Mouse (Mus musculus): ENCODE results near the gene Sc5d. TPM values are rescaled to one million over a fixed set of nuclear protein-coding genes. Genes with fewer than 3 reads are reported as not detected.

Gene Sc5d
- total RNA-seq (2014; rRNA removed; ENCODE audit: low replicate concordance) (18.4 and 40.3 TPM in 2 replicates), polyA plus RNA-seq (2015; fragmentation: Nextera tagmentation; extraction: Ambion mirVana) (19.1 and 20.4 TPM in 2 replicates)

- peak; percentile 92 for DNase-seq (ENCODE audit: low spot score)
- Histone ChIP-seq H3K4me1 (ENCODE audit: control insufficient read depth, insufficient read depth) (no peaks in the 10 kb centered on the region), H3K36me3 (replicated peaks; ENCODE audit: control insufficient read depth, insufficient read depth, low read length) (0 out of 2 replicates have a peak, but pooled peaks cover 5% of the 10 kb centered on the region), H3K9ac (replicated peaks; ENCODE audit: low read depth, low read length) (peak within 1 kb of the TSS; percentile 74), H3K27me3 (ENCODE audit: control insufficient read depth, insufficient read depth, low read length) (no peaks in the 10 kb centered on the region), H3K27ac (ENCODE audit: low read depth) (peak within 1 kb of the TSS; percentile 27; the same call in 1 of the 2 replicates), H3K4me3 (ENCODE audit: low read depth, low read length) (peak within 1 kb of the TSS; percentile 84), H3K4me2 (ENCODE audit: low read depth, low read length) (peak within 1 kb of the TSS; percentile 93), H3K9me3 (replicated peaks; ENCODE audit: control insufficient read depth, low read length) (no peaks in the 10 kb centered on the region)
- TF ChIP-seq EP300 (IDR thresholded peaks at IDR 0.05; ENCODE audit: low read depth) (no peak), CTCF (IDR thresholded peaks at IDR 0.05; ENCODE audit: low read depth) (no peak)
- peak; percentile 100 for ATAC-seq (ENCODE audit: insufficient read depth, low read depth)
- under 1% methylated on average over 49 of the region's 49 CpGs for whole genome bisulfite sequencing
These were observed at the start of gene Sc5d for GRCm38 (mm10) chr9:42264145-42264544. Gene Sc5d, minus strand, starts transcription at chr9:42264256.

- ATAC-seq (ENCODE audit: insufficient read depth, low read depth), result no peak
These were observed 47.3 kb upstream of the Sc5d start for GRCm38 (mm10) chr9:42311311-42311710.

GRCm38 (mm10) chr9:42303894-42304293 lies 39.8 kb upstream of the Sc5d start:
- no peak overlapping the region for H3K4me2 ChIP-seq (ENCODE audit: low read depth, low read length)
- H3K9me3 ChIP-seq (replicated peaks; ENCODE audit: control insufficient read depth, low read length), result no peaks in the 10 kb centered on the region
- H3K4me1 ChIP-seq (ENCODE audit: control insufficient read depth, insufficient read depth), result no peaks in the 10 kb centered on the region
- ATAC-seq (ENCODE audit: insufficient read depth, low read depth), result no peak
- TF ChIP-seq EP300 (IDR thresholded peaks at IDR 0.05; ENCODE audit: low read depth), result no peak
- TF ChIP-seq CTCF (IDR thresholded peaks at IDR 0.05; ENCODE audit: low read depth), result no peak
- no peak overlapping the region for H3K9ac ChIP-seq (replicated peaks; ENCODE audit: low read depth, low read length)
- H3K36me3 ChIP-seq (replicated peaks; ENCODE audit: control insufficient read depth, insufficient read depth, low read length), result no peaks in the 10 kb centered on the region
- H3K27me3 ChIP-seq (ENCODE audit: control insufficient read depth, insufficient read depth, low read length), result no peaks in the 10 kb centered on the region
- H3K27ac ChIP-seq (ENCODE audit: low read depth), result no peak overlapping the region
- DNase-seq (ENCODE audit: low spot score), result no peak
- 83% methylated on average over 4 of the region's 4 CpGs for WGBS
- no peak overlapping the region for H3K4me3 ChIP-seq (ENCODE audit: low read depth, low read length)

More at GRCm38 (mm10) chr9:42311311-42311710, 47.3 kb upstream of the Sc5d start:
- no peaks in the 10 kb centered on the region for H3K27me3 ChIP-seq (ENCODE audit: control insufficient read depth, insufficient read depth, low read length)
- no peaks in the 10 kb centered on the region for H3K9me3 ChIP-seq (replicated peaks; ENCODE audit: control insufficient read depth, low read length)
- no peaks in the 10 kb centered on the region for H3K4me1 ChIP-seq (ENCODE audit: control insufficient read depth, insufficient read depth)
- H3K27ac ChIP-seq (ENCODE audit: low read depth), result no peak overlapping the region
- no peak overlapping the region for H3K9ac ChIP-seq (replicated peaks; ENCODE audit: low read depth, low read length)
- 87% methylated on average over 3 of the region's 3 CpGs for WGBS
- no peaks in the 10 kb centered on the region for H3K36me3 ChIP-seq (replicated peaks; ENCODE audit: control insufficient read depth, insufficient read depth, low read length)
- no peak for DNase-seq (ENCODE audit: low spot score)
- no peak for TF ChIP-seq EP300 (IDR thresholded peaks at IDR 0.05; ENCODE audit: low read depth)
- no peak for TF ChIP-seq CTCF (IDR thresholded peaks at IDR 0.05; ENCODE audit: low read depth)
- H3K4me3 ChIP-seq (ENCODE audit: low read depth, low read length), result no peak overlapping the region
- no peak overlapping the region for H3K4me2 ChIP-seq (ENCODE audit: low read depth, low read length)

GRCm38 (mm10) chr9:42301082-42301633 lies 37.1 kb upstream of the Sc5d start:
- H3K4me2 ChIP-seq (ENCODE audit: low read depth, low read length), result no peak overlapping the region
- H3K27me3 ChIP-seq (ENCODE audit: control insufficient read depth, insufficient read depth, low read length), result no peaks in the 10 kb centered on the region
- H3K4me3 ChIP-seq (ENCODE audit: low read depth, low read length), result no peak overlapping the region
- H3K36me3 ChIP-seq (replicated peaks; ENCODE audit: control insufficient read depth, insufficient read depth, low read length), result no peaks in the 10 kb centered on the region
- H3K27ac ChIP-seq (ENCODE audit: low read depth), result no peak overlapping the region
- no peaks in the 10 kb centered on the region for H3K4me1 ChIP-seq (ENCODE audit: control insufficient read depth, insufficient read depth)
- no peak for ATAC-seq (ENCODE audit: insufficient read depth, low read depth)
- no peaks in the 10 kb centered on the region for H3K9me3 ChIP-seq (replicated peaks; ENCODE audit: control insufficient read depth, low read length)
- DNase-seq (ENCODE audit: low spot score), result no peak
- WGBS, result 79% methylated on average over 6 of the region's 6 CpGs
- TF ChIP-seq CTCF (IDR thresholded peaks at IDR 0.05; ENCODE audit: low read depth), result no peak
- TF ChIP-seq EP300 (IDR thresholded peaks at IDR 0.05; ENCODE audit: low read depth), result no peak
- no peak overlapping the region for H3K9ac ChIP-seq (replicated peaks; ENCODE audit: low read depth, low read length)

GRCm38 (mm10) chr9:42296297-42296922 lies 32.4 kb upstream of the Sc5d start:
- H3K9me3 ChIP-seq (replicated peaks; ENCODE audit: control insufficient read depth, low read length), result no peaks in the 10 kb centered on the region
- no peaks in the 10 kb centered on the region for H3K4me1 ChIP-seq (ENCODE audit: control insufficient read depth, insufficient read depth)
- 88% methylated on average over 10 of the region's 10 CpGs for WGBS
- ATAC-seq (ENCODE audit: insufficient read depth, low read depth) (no peak), DNase-seq (ENCODE audit: low spot score) (no peak)
- H3K36me3 ChIP-seq (replicated peaks; ENCODE audit: control insufficient read depth, insufficient read depth, low read length), result no peaks in the 10 kb centered on the region
- H3K27me3 ChIP-seq (ENCODE audit: control insufficient read depth, insufficient read depth, low read length), result no peaks in the 10 kb centered on the region
- no peak overlapping the region for H3K4me3 ChIP-seq (ENCODE audit: low read depth, low read length)
- H3K27ac ChIP-seq (ENCODE audit: low read depth), result no peak overlapping the region
- TF ChIP-seq EP300 (IDR thresholded peaks at IDR 0.05; ENCODE audit: low read depth) (no peak), CTCF (IDR thresholded peaks at IDR 0.05; ENCODE audit: low read depth) (no peak)
- H3K9ac ChIP-seq (replicated peaks; ENCODE audit: low read depth, low read length), result no peak overlapping the region
- no peak overlapping the region for H3K4me2 ChIP-seq (ENCODE audit: low read depth, low read length)

All from heart, postnatal 0 days (tissue).